Mouse (Mus musculus): ENCODE data around the gene Plxnb2. TPM values are rescaled to one million over a fixed set of nuclear protein-coding genes. Genes with fewer than 3 reads are reported as not detected.

Gene Plxnb2
- polyA plus RNA-seq (2012; rRNA removed): 23.7 and 25.5 TPM in 2 replicates

DNA sequence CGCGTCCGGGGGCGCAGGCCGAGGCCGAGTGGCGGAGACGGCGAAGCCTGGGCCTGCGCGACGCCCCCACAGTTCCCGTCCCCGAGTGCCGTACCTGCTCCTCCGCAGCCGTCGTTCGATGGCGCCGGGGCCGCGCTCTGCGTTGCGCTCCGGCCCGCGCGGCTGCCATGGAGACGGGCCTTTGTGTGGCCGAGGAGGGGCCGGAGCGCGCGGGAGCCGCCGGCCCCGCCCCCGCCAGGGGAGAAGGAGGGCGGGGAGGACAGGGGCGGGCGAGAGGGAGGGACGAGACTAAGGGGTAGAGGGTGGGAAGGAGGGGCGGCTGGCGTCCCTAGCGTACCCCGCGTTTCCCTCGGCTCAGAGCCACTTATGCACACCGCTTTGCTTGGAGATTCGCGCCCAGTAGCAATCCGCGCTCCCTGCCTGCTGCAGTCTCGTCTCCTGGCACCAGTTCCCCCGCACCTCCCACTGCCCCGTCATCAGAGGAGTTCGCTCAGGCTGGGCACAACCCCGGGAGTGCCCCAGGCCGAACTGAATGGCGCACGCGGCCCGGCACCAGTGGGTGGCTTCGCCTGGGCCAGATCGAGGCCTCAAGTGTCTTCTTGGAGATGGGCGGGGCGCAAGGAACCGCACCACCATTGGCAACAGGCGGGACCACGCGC lies at the start of gene Plxnb2:
Gene Plxnb2, minus strand, starts transcription at position 218 of the 659 bp plus-strand sequence.

GRCm38 (mm10) chr15:89210915-89211715 lies 30.5 kb upstream of the Plxnb2 start, which contains the start of gene Ppp6r2:
Ppp6r2 (plus strand) TSS chr15:89211553.

GRCm38 (mm10) chr15:89196313-89196706 lies 15.7 kb upstream of the Plxnb2 start, which contains the start of gene Dennd6b:
Dennd6b (minus strand) TSS chr15:89196496.

DNA sequence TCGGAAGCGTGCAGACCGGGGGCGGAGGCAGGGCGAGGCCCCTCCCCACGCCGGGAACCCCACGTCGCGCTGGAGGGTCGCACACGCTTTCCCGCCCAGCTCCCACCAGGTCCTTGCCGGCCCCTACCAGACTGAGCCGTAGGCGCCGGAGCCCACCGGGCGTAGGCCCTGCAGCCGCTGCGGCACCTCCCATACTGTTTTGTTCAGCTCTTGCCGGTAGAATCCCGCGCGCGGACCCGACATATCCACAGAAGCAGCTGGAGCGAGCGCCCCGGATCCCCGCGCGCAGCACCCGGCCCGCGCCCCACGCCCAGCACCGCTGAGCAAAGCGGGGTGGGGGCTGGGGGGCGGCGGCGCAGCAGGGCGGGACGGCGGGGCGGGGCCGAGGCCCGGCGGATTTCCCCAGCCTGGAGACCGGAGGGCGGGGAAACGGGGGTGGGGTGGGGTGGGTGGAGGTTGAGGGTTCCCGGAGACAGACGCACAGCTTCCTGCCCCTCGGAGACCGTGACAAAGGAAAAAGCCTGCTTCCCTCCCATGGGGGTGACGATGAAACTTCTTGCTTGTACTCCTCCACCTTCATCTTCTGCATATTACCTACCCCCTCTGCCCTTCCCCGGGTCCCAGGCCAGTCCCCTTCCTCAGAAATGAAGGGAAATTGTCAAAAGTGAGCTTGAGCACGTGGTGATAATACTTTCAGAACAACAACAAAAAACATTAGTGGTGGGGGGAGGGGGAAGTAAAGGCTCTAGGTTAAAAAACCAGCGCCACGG lies 31.1 kb downstream of the Plxnb2 start, which contains the start of gene Mapk11:
Gene Mapk11, minus strand, starts transcription at position 358 of the 770 bp plus-strand sequence.

GRCm38 (mm10) chr15:89140659-89141252 lies 39.8 kb downstream of the Plxnb2 start, which contains the start of gene Mapk12:
Mapk12 (minus strand) TSS chr15:89140703.

GRCm38 (mm10) chr15:89128382-89129350 lies 51.9 kb downstream of the Plxnb2 start, which contains the start of gene Hdac10:
Hdac10 (minus strand) TSS chr15:89128700.

GRCm38 (mm10) chr15:89122649-89123366 lies 57.8 kb downstream of the Plxnb2 start, which contains the start of gene Tubgcp6:
Tubgcp6 (minus strand) TSS chr15:89123112.

Other genes starting within 250 kb of the Plxnb2 start
- gene Ttll8, start 226.4 kb downstream of the Plxnb2 start, polyA plus RNA-seq (2012; rRNA removed): not detected in 2 replicates
- gene Mlc1, start 201.8 kb downstream of the Plxnb2 start, polyA plus RNA-seq (2012; rRNA removed): 0.01 and 0.02 TPM in 2 replicates
- not detected in 2 replicates for gene Mov10l1, start 197.9 kb downstream of the Plxnb2 start, polyA plus RNA-seq (2012; rRNA removed)
- gene Panx2, start 121.1 kb downstream of the Plxnb2 start, polyA plus RNA-seq (2012; rRNA removed): 0.01 and 0.03 TPM in 2 replicates
- gene Trabd, start 105.7 kb downstream of the Plxnb2 start, polyA plus RNA-seq (2012; rRNA removed): 7.6 and 8.4 TPM in 2 replicates
- 7.7 and 8.5 TPM in 2 replicates for gene Selenoo, start 91.7 kb downstream of the Plxnb2 start, polyA plus RNA-seq (2012; rRNA removed)
- 8.1 and 12.8 TPM in 2 replicates for gene Tubgcp6, start 57.7 kb downstream of the Plxnb2 start, polyA plus RNA-seq (2012; rRNA removed)
- gene Hdac10, start 52.1 kb downstream of the Plxnb2 start, polyA plus RNA-seq (2012; rRNA removed): 8.0 and 8.1 TPM in 2 replicates
- 2.0 and 2.1 TPM in 2 replicates for gene Mapk12, start 40.1 kb downstream of the Plxnb2 start, polyA plus RNA-seq (2012; rRNA removed)
- 0.76 and 0.80 TPM in 2 replicates for gene Mapk11, start 31.2 kb downstream of the Plxnb2 start, polyA plus RNA-seq (2012; rRNA removed)
- gene Dennd6b, start 15.7 kb upstream of the Plxnb2 start, polyA plus RNA-seq (2012; rRNA removed): 3.8 and 4.2 TPM in 2 replicates
- 14.0 and 15.3 TPM in 2 replicates for gene Ppp6r2, start 30.8 kb upstream of the Plxnb2 start, polyA plus RNA-seq (2012; rRNA removed)
- gene Sbf1, start 134.5 kb upstream of the Plxnb2 start, polyA plus RNA-seq (2012; rRNA removed): 27.9 and 28.3 TPM in 2 replicates
- 1.8 and 2.0 TPM in 2 replicates for gene Adm2, start 141.9 kb upstream of the Plxnb2 start, polyA plus RNA-seq (2012; rRNA removed)
- gene Miox, start 153.6 kb upstream of the Plxnb2 start, polyA plus RNA-seq (2012; rRNA removed): 7.3 and 11.5 TPM in 2 replicates
- 11.6 and 12.4 TPM in 2 replicates for gene Lmf2, start 174.9 kb upstream of the Plxnb2 start, polyA plus RNA-seq (2012; rRNA removed)
- 65.4 and 75.6 TPM in 2 replicates for gene Ncaph2, start 174.9 kb upstream of the Plxnb2 start, polyA plus RNA-seq (2012; rRNA removed)
- gene Sco2, start 193.1 kb upstream of the Plxnb2 start, polyA plus RNA-seq (2012; rRNA removed): 9.4 and 11.0 TPM in 2 replicates
- 0.68 and 0.70 TPM in 2 replicates for gene Tymp, start 196.3 kb upstream of the Plxnb2 start, polyA plus RNA-seq (2012; rRNA removed)
- 0.75 and 0.85 TPM in 2 replicates for gene Odf3b, start 198.5 kb upstream of the Plxnb2 start, polyA plus RNA-seq (2012; rRNA removed)
- not detected in 2 replicates for gene Klhdc7b, start 204.1 kb upstream of the Plxnb2 start, polyA plus RNA-seq (2012; rRNA removed)
- gene Syce3, start 229.7 kb upstream of the Plxnb2 start, polyA plus RNA-seq (2012; rRNA removed): not detected in 2 replicates
- 1.6 and 2.0 TPM in 2 replicates for gene Cpt1b, start 245.1 kb upstream of the Plxnb2 start, polyA plus RNA-seq (2012; rRNA removed)
- 0.89 and 0.97 TPM in 2 replicates for gene C730034F03Rik, start 248.8 kb upstream of the Plxnb2 start, polyA plus RNA-seq (2012; rRNA removed)
- 0.23 and 0.29 TPM in 2 replicates for gene Gm44502, start 248.9 kb upstream of the Plxnb2 start, polyA plus RNA-seq (2012; rRNA removed)
- 17.1 and 19.3 TPM in 2 replicates for gene Chkb, start 249.1 kb upstream of the Plxnb2 start, polyA plus RNA-seq (2012; rRNA removed)